Mouse (Mus musculus) ZHBTc4 (cell line): Measurements from ENCODE around the gene Nav2.
A peak's percentile ranks its signal among the peaks of the same experiment; 100 is the strongest.

ENCODE experiments used
- DNase-seq: peaks from one replicate; pipeline ENCODE4 v3.0.0-alpha.2; 2011; ENCODE audit warnings: low read depth, low spot score

Gene Nav2

DNA sequence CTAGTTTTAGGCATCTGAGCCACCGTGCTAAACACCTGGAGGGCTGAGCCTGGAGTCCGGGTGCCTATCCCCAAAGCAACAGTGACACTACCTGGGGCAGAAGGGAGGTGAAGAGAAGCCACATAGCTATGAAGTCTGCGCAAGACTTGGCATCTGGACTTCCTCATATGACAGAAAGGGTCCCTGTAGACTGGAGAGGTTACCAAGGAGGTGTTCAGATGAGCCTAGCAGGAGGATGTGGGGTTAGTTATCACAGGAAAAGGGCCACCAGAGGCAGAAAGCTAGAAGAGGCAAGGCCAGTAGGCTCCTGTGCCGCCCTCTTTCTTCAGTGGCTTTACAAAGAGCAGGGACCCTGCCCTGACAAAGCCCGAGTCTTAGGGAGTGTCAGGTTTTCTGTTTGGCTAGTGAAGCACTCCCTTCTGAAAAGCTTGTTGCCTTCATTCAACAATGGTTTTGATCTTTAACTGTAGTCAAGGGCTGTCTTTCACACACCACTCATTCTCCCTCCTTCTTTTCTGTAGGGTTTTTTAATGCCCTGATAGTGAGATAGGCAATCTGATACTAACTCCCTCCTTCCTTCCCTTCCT is 417.7 kb downstream of the Nav2 start:
- peak; percentile 35 for DNase-seq

GRCm38 (mm10) chr7:49326967-49327742 is 418.6 kb downstream of the Nav2 start:
- DNase-seq = no peak

DNA sequence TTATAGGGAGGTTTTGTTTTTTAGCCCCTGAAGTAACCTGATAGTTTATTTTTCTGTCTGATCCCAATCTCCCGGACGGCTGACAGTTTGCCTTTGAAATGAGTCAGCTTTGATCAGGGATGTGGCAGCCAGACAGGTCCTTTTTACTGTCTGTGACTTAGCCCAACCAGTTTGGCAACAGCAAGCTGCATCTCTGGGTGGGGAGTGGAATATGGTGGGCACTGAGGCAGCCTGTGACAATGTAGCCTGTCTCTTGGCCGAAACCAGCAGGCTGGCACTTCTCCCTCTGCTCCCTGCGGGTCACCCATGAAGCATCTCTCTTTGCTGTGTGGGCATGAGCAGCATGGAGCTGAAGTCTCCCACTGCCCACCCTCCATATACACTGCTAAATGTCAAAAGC is 421.7 kb downstream of the Nav2 start:
- no peak for DNase-seq

DNA sequence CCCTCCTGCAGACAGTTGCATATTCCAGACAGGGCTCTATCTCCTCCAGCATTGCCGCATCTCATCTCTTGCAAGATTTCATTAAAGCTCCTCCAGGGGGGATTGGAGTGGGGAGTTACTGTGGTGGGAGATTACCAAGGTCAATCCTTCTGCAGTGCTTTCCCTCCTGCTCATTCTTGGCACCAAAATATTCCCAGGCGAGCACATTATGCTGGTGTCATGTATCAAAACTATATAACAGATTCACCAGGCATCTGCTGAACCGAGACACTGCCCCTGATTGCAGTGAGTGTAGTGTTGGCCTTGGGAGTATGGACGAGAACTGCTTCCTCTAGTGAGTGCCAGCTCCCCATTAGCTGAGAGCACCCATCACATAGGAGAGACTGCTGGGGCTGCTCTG is 423.4 kb downstream of the Nav2 start:
- no peak for DNase-seq

GRCm38 (mm10) chr7:49332644-49333043 is 424.1 kb downstream of the Nav2 start:
- no peak for DNase-seq

- DNase-seq = no peak
Observed at GRCm38 (mm10) chr7:49334163-49334562, 425.6 kb downstream of the Nav2 start.

GRCm38 (mm10) chr7:49335056-49335455 is 426.5 kb downstream of the Nav2 start:
- no peak for DNase-seq

GRCm38 (mm10) chr7:49336725-49337124 is 428.2 kb downstream of the Nav2 start:
- no peak for DNase-seq

- DNase-seq = peak; percentile 83
Observed at GRCm38 (mm10) chr7:49337710-49338109, 429.2 kb downstream of the Nav2 start.

DNA sequence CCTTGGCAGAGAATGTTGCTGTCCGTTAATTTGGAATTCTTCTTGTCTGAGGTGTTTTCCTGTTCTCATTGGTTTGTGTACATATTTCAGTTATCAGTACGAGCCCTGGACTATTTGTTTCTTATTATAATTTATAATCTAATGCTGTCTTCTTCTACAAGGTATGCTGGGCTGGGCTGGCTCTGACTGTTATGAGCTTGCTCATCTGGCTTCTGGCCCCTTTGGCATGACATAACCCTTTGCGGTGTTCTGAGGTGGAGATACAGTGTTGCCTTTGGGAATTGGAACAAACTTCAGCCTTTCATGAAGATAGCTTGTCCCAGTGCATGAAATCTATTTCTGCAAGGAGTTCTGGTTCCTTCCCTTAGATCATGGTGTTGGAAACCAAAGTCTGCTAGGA is 431.4 kb downstream of the Nav2 start:
- no peak for DNase-seq

- DNase-seq = no peak
Observed at GRCm38 (mm10) chr7:49341151-49341918, 432.8 kb downstream of the Nav2 start.

DNA sequence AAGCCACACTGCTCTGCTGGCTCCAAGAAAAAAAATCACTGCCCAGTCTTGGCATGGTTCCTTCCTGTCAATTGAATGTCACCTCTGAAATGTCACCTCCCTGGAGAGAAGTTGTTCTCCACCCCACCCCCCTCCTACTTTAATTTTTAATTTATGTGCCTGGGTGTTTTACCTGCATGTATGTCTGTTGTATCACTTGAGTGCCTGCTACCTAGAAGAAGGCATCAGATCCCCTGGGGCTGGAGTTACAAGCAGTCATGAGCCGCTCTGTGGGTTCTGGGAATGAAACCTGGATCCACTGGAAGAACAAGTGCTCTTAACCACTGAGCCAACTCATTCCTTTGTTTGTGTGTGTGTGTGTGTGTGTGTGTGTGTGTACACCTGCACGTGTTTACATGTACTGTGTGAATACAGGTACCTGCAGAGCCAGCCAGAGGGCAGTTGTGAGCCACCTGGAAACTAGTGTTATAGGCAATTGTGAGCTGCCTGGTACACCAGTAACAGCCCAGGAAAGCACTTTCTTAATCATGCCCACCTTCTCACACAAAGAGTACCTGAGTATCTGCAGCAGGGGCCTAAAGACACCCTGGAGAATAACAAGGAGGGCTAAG is 433.5 kb downstream of the Nav2 start:
- no peak for DNase-seq

DNA sequence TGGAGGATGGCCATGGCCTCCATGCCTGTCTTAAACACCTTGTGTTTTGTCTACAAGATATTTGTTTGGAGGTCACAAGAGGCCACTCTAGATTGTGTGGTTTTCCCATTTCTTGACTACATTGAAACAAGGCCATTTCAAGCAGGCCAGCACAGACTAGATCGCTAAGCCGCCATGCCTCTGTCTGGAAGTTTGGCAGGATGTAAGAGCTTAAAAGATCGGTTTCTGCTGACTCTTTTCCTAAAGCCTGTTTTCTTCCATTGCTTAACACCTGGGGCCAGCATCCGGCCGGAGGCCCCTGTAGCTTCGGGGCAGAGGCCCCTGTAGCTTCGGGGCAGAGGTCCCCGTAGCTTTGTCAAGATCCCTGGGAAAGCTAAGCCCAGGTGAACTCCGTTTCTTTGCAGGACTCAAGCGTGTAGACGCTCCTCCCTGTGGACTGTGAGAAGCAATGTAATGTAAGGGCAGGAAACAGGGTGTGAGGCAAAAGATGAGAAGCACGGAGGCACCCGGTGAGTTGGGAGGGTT is 434.1 kb downstream of the Nav2 start:
- DNase-seq = peak; percentile 32

GRCm38 (mm10) chr7:49343081-49343600 is 434.6 kb downstream of the Nav2 start:
- DNase-seq = no peak

GRCm38 (mm10) chr7:49343752-49344484 is 435.4 kb downstream of the Nav2 start:
- DNase-seq = no peak

GRCm38 (mm10) chr7:49347338-49348272 is 439.1 kb downstream of the Nav2 start:
- peak; percentile 69 for DNase-seq

- DNase-seq = peak; percentile 51
Observed at GRCm38 (mm10) chr7:49348636-49349035, 440.1 kb downstream of the Nav2 start.

DNA sequence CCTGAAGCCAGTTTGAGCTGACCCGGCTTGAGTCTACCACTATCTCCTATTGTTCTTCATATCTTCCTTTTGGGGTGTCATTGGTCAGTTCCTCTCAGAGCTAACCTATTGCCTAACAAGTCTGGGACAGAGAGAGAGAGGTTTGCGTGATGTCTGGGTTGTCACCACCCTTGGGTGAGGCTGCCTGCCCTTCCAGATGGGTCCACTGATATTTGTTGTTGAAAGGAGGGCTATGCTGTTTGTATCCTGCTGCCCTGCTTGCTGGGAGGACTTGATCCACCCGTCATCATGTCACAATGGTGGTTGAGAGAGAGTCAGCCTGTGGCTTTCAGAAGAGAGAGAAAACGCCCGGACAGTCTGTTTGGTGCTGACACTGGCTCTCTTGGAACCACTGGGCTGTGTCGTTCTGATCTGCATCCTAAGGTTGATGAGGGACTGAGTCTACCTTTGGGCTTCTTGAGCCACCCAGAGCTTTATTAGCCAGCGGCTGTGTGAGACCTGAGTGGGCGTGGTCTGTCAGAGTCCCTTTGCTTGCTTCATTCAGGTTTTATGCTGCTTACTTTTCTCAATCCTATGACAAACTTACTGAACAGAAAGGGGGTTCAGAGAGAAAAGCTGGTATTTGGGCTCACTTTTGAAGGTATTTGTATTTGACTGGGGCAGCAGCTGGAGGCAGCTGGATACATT is 441.9 kb downstream of the Nav2 start:
- DNase-seq = no peak

DNA sequence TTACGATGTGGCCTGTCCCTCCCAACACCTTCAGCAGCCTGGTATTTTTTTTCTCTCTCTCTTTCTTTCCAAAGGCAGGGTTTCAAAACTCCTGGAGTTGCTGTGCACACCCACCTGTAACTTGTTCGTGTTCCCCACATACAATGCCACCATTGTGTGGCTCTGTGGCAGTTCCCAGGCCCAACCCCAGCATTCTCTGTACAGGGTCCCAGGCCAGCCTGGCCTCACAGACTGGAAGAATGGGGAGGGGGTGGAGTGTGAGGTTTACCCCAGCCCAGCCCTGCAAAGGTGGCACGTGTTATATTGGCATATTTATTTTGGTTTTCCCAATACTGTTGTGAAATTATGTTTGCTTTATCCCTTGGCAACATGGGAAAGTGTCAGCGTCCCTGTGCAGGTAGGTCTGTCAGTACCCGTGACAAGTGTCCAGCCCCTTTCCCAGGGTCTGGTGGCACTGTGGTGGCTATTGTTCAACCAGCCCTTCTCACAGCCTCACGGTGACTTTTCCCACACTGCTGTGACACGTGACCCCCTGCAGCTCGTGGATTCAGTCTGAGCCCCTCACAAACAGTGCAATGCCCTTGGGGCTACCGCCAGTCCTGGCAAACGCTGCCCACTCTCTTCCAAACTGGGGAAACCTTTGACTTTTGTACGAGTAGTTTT is 443.2 kb downstream of the Nav2 start:
- no peak for DNase-seq
